Mouse (Mus musculus) bone marrow, adult 2 months (tissue): Measurements from ENCODE around the gene Mettl26.

Experiments
- CTCF ChIP-seq: fragments of 200-500 bp; IDR thresholded peaks from 2 replicates; pipeline ENCODE4 v1.5.1; 2011; ENCODE audit warnings: low read length, control low read depth; ENCODE audit not compliant: control insufficient read depth, insufficient read depth
- POLR2A ChIP-seq: fragments of 200-500 bp; IDR thresholded peaks from 2 replicates; pipeline ENCODE4 v1.6.1; 2011; ENCODE audit warnings: low read depth, mild to moderate bottlenecking, control low read depth, low read length, borderline replicate concordance; ENCODE audit not compliant: control insufficient read depth

- no peak for TF ChIP-seq CTCF
- no peak for TF ChIP-seq POLR2A
Observed at GRCm38 (mm10) chr17:25916931-25917647, 42.2 kb downstream of the Mettl26 start.
